Mouse (Mus musculus) lung, adult 2 months (tissue): ENCODE measurements around the gene Tmem243.

Experiments used
- CTCF ChIP-seq: fragments of 200-500 bp; IDR thresholded peaks from 2 replicates; pipeline ENCODE4 v1.5.1; 2011; ENCODE audit warnings: mild to moderate bottlenecking, low read length, control low read depth; ENCODE audit not compliant: insufficient read depth
- POLR2A ChIP-seq: fragments of 200-500 bp; IDR thresholded peaks from 2 replicates; pipeline ENCODE4 v1.6.1; 2011; ENCODE audit warnings: low read depth, mild to moderate bottlenecking, control low read depth, low read length, borderline replicate concordance; ENCODE audit errors: extremely low read depth

DNA sequence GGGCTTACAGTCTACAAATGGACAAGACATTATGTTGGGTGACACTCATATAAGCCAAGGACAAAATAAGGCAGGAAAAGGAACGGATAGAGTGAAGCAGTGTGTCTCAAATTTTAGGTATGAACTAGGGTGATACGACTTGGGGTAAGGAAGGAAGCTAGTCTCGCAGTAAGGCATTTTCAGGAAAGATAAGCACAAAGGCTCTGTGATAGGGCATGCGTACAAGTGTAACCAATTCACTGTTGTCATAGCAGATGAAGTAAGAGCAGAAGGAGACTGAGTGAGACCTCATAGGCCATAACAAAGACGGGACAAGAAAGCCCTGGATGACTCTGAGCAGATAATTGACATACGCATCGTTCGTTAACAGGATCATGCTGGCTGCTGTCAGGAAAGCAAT is 40.3 kb downstream of the Tmem243 start:
- no peak for TF ChIP-seq POLR2A
- no peak for TF ChIP-seq CTCF
